Mouse (Mus musculus) cerebellum, adult 9-11 months (tissue): Measurements from ENCODE around the gene Spout1.

ENCODE experiments used
- DNase-seq: peaks from one replicate; pipeline ENCODE4 v3.0.0; 2022

Gene Spout1

GRCm38 (mm10) chr2:30124472-30125274 is 53.6 kb downstream of the Spout1 start, which contains the start of gene Zer1:
TSS of gene Zer1 (minus strand) at chr2:30124585.
- DNase-seq = peak; percentile 96

DNA sequence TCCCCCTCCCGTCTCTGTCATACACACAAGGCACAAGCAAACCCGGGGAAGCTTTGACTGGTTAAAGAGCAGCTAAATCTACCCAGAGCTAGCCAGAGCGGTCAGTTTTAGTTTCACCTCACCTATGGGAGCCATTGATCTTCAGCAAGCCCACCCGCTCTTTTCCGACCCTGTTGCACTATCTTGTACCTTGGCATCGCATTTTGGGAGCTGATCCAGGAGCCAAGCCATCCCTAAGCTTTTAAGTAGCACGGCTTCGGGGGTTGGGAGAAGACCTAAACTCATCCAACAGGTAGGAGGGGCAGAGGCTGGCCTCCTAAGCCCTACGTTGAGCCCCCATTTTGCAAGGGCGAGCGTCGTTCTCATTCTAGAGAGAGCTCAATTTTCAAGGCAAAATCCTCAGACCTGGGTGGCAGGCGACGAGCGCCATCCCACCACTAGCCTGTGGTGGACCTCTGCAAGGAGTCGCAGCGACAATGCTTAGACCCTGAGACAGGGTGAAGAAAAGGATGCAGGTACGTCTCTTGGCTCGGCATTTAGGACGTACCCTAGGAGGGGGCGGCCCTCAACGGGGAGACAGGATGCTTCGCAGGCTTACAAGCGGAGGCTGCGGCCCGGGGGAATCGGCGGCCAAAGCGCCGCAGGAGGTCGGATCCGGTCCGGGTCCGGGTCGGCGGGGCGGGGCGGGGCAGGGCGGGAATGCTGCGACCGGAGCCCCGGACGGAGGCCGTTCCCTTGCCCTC is 54.4 kb downstream of the Spout1 start:
- no peak for DNase-seq
